Mouse (Mus musculus) midbrain, embryonic 14.5 days (tissue): ENCODE results near the gene Pitx2. TPM values are rescaled to one million over a fixed set of nuclear protein-coding genes. Genes with fewer than 3 reads are reported as not detected.

ENCODE experiments used
- ATAC-seq: fragments of 200-750 bp; cut with Nextera tagmentation; 2 replicates; pipeline ENCODE4 v1.8.0; 2017; ENCODE audit warnings: moderate number of reproducible peaks, moderate library complexity; ENCODE audit not compliant: low FRiP score, low TSS enrichment
- DNase-seq: peaks from one replicate; pipeline ENCODE4 v3.0.0-alpha.2; 2015
- H3K27ac ChIP-seq: fragments of 300-500 bp; sonication (generic); replicated peaks from 2 replicates; pipeline ENCODE4 v1.5.1; 2014; ENCODE audit warnings: mild to moderate bottlenecking, low read depth, low read length, moderate library complexity
- H3K27me3 ChIP-seq: fragments of 300-500 bp; sonication (generic); 2 replicates; pipeline ENCODE4 v1.6.1; 2014; ENCODE audit warnings: low read length, control low read depth, mixed read lengths; ENCODE audit not compliant: control insufficient read depth, insufficient read depth
- H3K36me3 ChIP-seq: fragments of 300-500 bp; sonication (generic); 2 replicates; pipeline ENCODE4 v1.6.1; 2014; ENCODE audit warnings: low read length, control low read depth; ENCODE audit not compliant: control insufficient read depth, insufficient read depth
- H3K4me1 ChIP-seq: fragments of 300-500 bp; sonication (generic); 2 replicates; pipeline ENCODE4 v1.6.1; 2014; ENCODE audit warnings: mild to moderate bottlenecking, antibody characterized with exemption, low read length, control low read depth; ENCODE audit not compliant: control insufficient read depth, insufficient read depth
- H3K4me2 ChIP-seq: fragments of 300-500 bp; sonication (generic); 2 replicates; pipeline ENCODE4 v1.6.1; 2014; ENCODE audit warnings: mild to moderate bottlenecking, low read length, moderate library complexity
- H3K4me3 ChIP-seq: fragments of 300-500 bp; sonication (generic); replicated peaks from 2 replicates; pipeline ENCODE4 v1.5.1; 2014; ENCODE audit warnings: low read depth, low read length
- H3K9ac ChIP-seq: fragments of 300-500 bp; sonication (generic); replicated peaks from 2 replicates; pipeline ENCODE4 v1.6.1; 2014; ENCODE audit warnings: mild to moderate bottlenecking, low read length, moderate library complexity
- H3K9me3 ChIP-seq: fragments of 300-500 bp; sonication (generic); 2 replicates; pipeline ENCODE4 v1.6.1; 2016; ENCODE audit warnings: low read length, control low read depth, mixed read lengths; ENCODE audit not compliant: control insufficient read depth
- WGBS: fragments of 180-500 bp; shearing (Covaris S2); extraction: QIAGEN DNeasy Blood & Tissue Kit; methylation state at CpG from one replicate; pipeline ENCODE4 v1.1.7; 2014; 5-methylcytosine and 5-hydroxymethylcytosine counted together
- polyA plus RNA-seq: library from polyadenylated mRNA; unstranded; fragments of >200 nt; fragmentation: Nextera tagmentation; extraction: Ambion mirVana; gene quantifications from 2 replicates; pipeline ENCODE4 v1.2.1, GENCODE M21; 2014

The Pitx2 gene
- polyA plus RNA-seq, 1 experiment from 2014 or later = 27.5 TPM

GRCm38 (mm10) chr3:129204441-129205313 lies 5.0 kb downstream of the Pitx2 start:
- Histone ChIP-seq H3K36me3 (no peaks in the 10 kb centered on the region), H3K4me3 (peak overlapping the region; percentile 39), H3K4me1 (peaks cover 3% of the 10 kb centered on the region; the same call in 1 of the 2 replicates), H3K9ac (peak overlapping the region; percentile 38; the same call in 1 of the 2 replicates), H3K27me3 (peaks cover 91% of the 10 kb centered on the region), H3K4me2 (peak overlapping the region; percentile 78), H3K9me3 (no peaks in the 10 kb centered on the region), H3K27ac (peak overlapping the region; percentile 43; the same call in 1 of the 2 replicates)
- ATAC-seq (peak; percentile 93), DNase-seq (peak; percentile 93)
- under 1% methylated on average over 48 of the region's 48 CpGs for WGBS

DNA sequence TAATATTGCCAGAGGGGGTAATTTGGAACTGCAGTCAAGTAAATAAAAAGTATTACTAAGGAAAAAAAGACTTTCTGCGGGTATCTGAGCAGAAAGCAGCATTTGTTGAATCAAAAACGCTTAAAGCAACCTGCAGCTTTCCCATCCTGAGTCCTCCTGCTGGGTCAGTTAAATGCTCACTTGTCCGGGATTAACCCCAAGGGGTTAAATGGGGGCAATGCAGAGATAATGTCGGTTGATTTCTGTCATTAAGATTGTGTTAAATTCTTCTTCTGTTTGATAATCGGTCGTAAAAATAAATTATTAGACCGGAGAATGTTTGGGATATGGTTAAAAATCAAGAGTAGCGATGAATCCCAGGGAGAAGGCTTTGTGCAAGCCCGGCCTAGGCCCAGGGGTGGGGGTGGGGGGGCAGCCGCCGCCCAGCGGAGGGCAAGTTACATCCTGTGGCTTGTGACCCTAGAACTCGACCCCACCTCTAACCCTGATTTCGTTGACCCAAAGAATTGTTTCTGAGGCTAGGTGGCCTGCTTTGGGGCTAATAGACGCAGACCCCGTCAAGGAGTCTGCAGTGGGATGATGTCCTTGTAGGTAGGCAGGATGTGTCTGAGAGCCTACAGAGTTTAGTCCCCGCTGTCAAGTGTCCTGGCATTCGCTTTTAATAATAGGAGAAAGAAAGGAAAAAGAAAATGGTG lies 6.0 kb downstream of the Pitx2 start:
- no peaks in the 10 kb centered on the region for H3K4me1 ChIP-seq
- H3K27me3 ChIP-seq = peaks cover 96% of the 10 kb centered on the region
- DNase-seq (peak; percentile 36), ATAC-seq (no peak)
- H3K36me3 ChIP-seq = no peaks in the 10 kb centered on the region
- no peaks in the 10 kb centered on the region for H3K9me3 ChIP-seq
- H3K4me2 ChIP-seq = peak overlapping the region; percentile 78
- H3K27ac ChIP-seq = 0 out of 2 replicates have a peak overlapping the region, but pooled peaks have one; percentile 2
- peak overlapping the region; percentile 7; the same call in 1 of the 2 replicates for H3K4me3 ChIP-seq
- WGBS = 2% methylated on average over 18 of the region's 18 CpGs
- H3K9ac ChIP-seq = no peak overlapping the region; the same call in 1 of the 2 replicates

- no peak overlapping the region for H3K9ac ChIP-seq
- under 1% methylated on average over 13 of the region's 13 CpGs for WGBS
- H3K9me3 ChIP-seq = no peaks in the 10 kb centered on the region
- H3K36me3 ChIP-seq = no peaks in the 10 kb centered on the region
- DNase-seq (peak; percentile 21), ATAC-seq (no peak)
- peak overlapping the region; percentile 29 for H3K4me2 ChIP-seq
- 0 out of 2 replicates have a peak overlapping the region, but pooled peaks have one; percentile 1 for H3K4me3 ChIP-seq
- peaks cover 98% of the 10 kb centered on the region for H3K27me3 ChIP-seq
- peak overlapping the region; percentile 6; the same call in 1 of the 2 replicates for H3K27ac ChIP-seq
- H3K4me1 ChIP-seq = no peaks in the 10 kb centered on the region
Measured at GRCm38 (mm10) chr3:129206776-129207175, 7.1 kb downstream of the Pitx2 start.

DNA sequence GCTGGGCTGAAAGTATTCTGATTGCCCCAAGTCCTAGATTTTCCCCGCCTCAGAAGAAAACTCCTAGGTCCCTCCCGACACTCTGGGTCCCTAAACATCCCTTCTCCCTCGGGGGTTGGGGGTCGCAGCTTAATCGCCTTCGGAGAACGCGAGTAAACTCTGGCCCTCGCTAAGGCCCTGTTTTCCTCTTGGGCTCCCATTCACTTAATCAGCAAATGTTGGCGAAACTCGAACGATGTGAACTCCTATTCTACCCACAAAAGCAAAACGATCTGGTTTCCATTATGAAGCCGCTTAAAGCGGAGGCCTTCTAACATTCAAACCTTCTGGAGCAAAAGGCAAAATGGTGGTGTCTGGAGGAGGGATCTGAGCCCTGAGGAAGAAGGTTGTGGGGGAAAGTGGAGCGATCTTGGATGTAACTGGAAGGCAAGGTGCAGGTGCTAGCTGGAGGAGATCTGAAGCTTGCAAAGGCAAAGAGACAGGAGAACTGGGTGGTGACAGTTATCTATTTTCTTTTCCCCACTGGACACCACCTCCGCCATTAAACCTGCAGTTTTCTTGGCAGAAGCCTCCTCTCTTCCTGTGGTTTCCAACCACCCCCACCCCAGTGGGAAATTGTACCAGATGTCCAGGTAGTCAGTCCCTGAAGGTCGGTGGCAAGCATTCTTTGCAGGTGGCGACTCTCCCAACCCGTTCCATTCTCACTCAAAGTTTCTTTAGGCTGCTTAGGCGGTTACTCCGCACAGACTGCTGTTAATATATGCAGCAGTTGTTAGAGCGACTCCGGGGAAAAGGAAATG lies 7.8 kb downstream of the Pitx2 start:
- Histone ChIP-seq H3K4me1 (no peaks in the 10 kb centered on the region), H3K27me3 (peaks cover 98% of the 10 kb centered on the region), H3K9ac (no peak overlapping the region), H3K9me3 (no peaks in the 10 kb centered on the region), H3K27ac (peak overlapping the region; percentile 6; the same call in 1 of the 2 replicates), H3K4me2 (peak overlapping the region; percentile 29), H3K4me3 (no peak overlapping the region), H3K36me3 (no peaks in the 10 kb centered on the region)
- WGBS = under 1% methylated on average over 24 of the region's 24 CpGs
- ATAC-seq = no peak
- peak; percentile 46 for DNase-seq

GRCm38 (mm10) chr3:129208031-129208380 lies 8.3 kb downstream of the Pitx2 start:
- DNase-seq (no peak), ATAC-seq (no peak)
- WGBS = 2% methylated on average over 7 of the region's 7 CpGs
- Histone ChIP-seq H3K4me1 (no peaks in the 10 kb centered on the region), H3K4me2 (peak overlapping the region; percentile 11; the same call in 1 of the 2 replicates), H3K27ac (no peak overlapping the region), H3K4me3 (no peak overlapping the region), H3K36me3 (no peaks in the 10 kb centered on the region), H3K9ac (no peak overlapping the region), H3K9me3 (no peaks in the 10 kb centered on the region), H3K27me3 (peaks cover 97% of the 10 kb centered on the region)

DNA sequence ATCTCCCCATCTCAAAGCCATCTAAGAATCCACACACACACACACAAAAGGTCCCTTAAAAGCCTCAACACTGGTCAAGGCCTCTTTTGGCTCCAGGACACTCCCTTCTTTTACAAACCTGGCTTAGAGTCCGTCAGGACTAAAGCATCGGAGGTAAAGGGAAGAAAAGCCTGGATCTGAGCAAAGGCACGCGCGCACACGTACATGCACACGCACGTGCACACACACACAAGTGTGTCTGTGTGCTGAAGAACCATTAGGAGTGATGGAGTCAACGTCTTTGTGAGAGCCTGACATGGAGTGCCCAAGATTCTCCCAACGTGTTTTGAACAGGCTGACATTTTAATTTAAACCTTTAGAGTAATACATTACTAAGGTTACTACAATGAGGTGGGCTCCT lies 8.7 kb downstream of the Pitx2 start:
- H3K4me3 ChIP-seq = no peak overlapping the region
- no peaks in the 10 kb centered on the region for H3K4me1 ChIP-seq
- no peak overlapping the region for H3K27ac ChIP-seq
- peaks cover 96% of the 10 kb centered on the region for H3K27me3 ChIP-seq
- ATAC-seq (no peak), DNase-seq (peak; percentile 24)
- no peak overlapping the region for H3K4me2 ChIP-seq
- no peak overlapping the region for H3K9ac ChIP-seq
- no peaks in the 10 kb centered on the region for H3K36me3 ChIP-seq
- no peaks in the 10 kb centered on the region for H3K9me3 ChIP-seq
- 1% methylated on average over 10 of the region's 10 CpGs for WGBS

- WGBS = 2% methylated on average over 4 of the region's 4 CpGs
- no peaks in the 10 kb centered on the region for H3K36me3 ChIP-seq
- DNase-seq (no peak), ATAC-seq (no peak)
- no peak overlapping the region for H3K4me2 ChIP-seq
- peaks cover 95% of the 10 kb centered on the region for H3K27me3 ChIP-seq
- no peaks in the 10 kb centered on the region for H3K9me3 ChIP-seq
- H3K4me3 ChIP-seq = no peak overlapping the region
- H3K27ac ChIP-seq = no peak overlapping the region
- H3K4me1 ChIP-seq = 0 out of 2 replicates have a peak, but pooled peaks cover 3% of the 10 kb centered on the region
- H3K9ac ChIP-seq = no peak overlapping the region
Measured at GRCm38 (mm10) chr3:129209266-129209665, 9.6 kb downstream of the Pitx2 start.

- WGBS = 3% methylated on average over 4 of the region's 4 CpGs
- Histone ChIP-seq H3K9ac (no peak overlapping the region), H3K27me3 (peaks cover 95% of the 10 kb centered on the region), H3K4me3 (no peak overlapping the region), H3K27ac (no peak overlapping the region), H3K9me3 (no peaks in the 10 kb centered on the region), H3K4me1 (0 out of 2 replicates have a peak, but pooled peaks cover 3% of the 10 kb centered on the region), H3K36me3 (no peaks in the 10 kb centered on the region), H3K4me2 (no peak overlapping the region)
- ATAC-seq = no peak
- DNase-seq = no peak
Measured at GRCm38 (mm10) chr3:129209771-129210170, 10.1 kb downstream of the Pitx2 start.
